Mouse (Mus musculus): ENCODE measurements around the gene Sfi1. TPM values are rescaled to one million over a fixed set of nuclear protein-coding genes. Genes with fewer than 3 reads are reported as not detected.

Gene Sfi1
- polyA plus RNA-seq (2015; fragmentation: Nextera tagmentation; extraction: Ambion mirVana) = 8.3 and 10.3 TPM in 2 replicates

GRCm38 (mm10) chr11:3193363-3193762 lies at the start of gene Sfi1:
TSS of gene Sfi1 (minus strand) at chr11:3193463.

GRCm38 (mm10) chr11:3202231-3202701 lies 9.0 kb upstream of the Sfi1 start, which contains the start of gene Eif4enif1:
TSS of gene Eif4enif1 (plus strand) at chr11:3202392.

Other genes with a start within 250 kb of the Sfi1 start
- gene Eif4enif1, start 8.9 kb upstream of the Sfi1 start, polyA plus RNA-seq (2015; fragmentation: Nextera tagmentation; extraction: Ambion mirVana) = 33.0 and 38.7 TPM in 2 replicates
- gene Drg1, start 73.0 kb upstream of the Sfi1 start, polyA plus RNA-seq (2015; fragmentation: Nextera tagmentation; extraction: Ambion mirVana) = 159 and 176 TPM in 2 replicates
- 33.3 and 34.6 TPM in 2 replicates for gene Patz1, start 95.4 kb upstream of the Sfi1 start, polyA plus RNA-seq (2015; fragmentation: Nextera tagmentation; extraction: Ambion mirVana)
- gene Pik3ip1, start 136.9 kb upstream of the Sfi1 start, polyA plus RNA-seq (2015; fragmentation: Nextera tagmentation; extraction: Ambion mirVana) = 40.0 and 43.2 TPM in 2 replicates
- gene Limk2, start 215.7 kb upstream of the Sfi1 start, polyA plus RNA-seq (2015; fragmentation: Nextera tagmentation; extraction: Ambion mirVana) = 109 and 120 TPM in 2 replicates

Data from neural tube, postnatal 0 days (tissue).